Mouse (Mus musculus) midbrain, embryonic 14.5 days (tissue): ENCODE results near the gene Lgals7. TPM values are rescaled to one million over a fixed set of nuclear protein-coding genes. Genes with fewer than 3 reads are reported as not detected.

Experiments
- ATAC-seq: fragments of 200-750 bp; cut with Nextera tagmentation; 2 replicates; pipeline ENCODE4 v1.8.0; 2017; ENCODE audit warnings: moderate number of reproducible peaks, moderate library complexity; ENCODE audit not compliant: low FRiP score, low TSS enrichment
- DNase-seq: peaks from one replicate; pipeline ENCODE4 v3.0.0-alpha.2; 2015
- H3K27ac ChIP-seq: fragments of 300-500 bp; sonication (generic); replicated peaks from 2 replicates; pipeline ENCODE4 v1.5.1; 2014; ENCODE audit warnings: mild to moderate bottlenecking, low read depth, low read length, moderate library complexity
- H3K27me3 ChIP-seq: fragments of 300-500 bp; sonication (generic); 2 replicates; pipeline ENCODE4 v1.6.1; 2014; ENCODE audit warnings: low read length, control low read depth, mixed read lengths; ENCODE audit not compliant: control insufficient read depth, insufficient read depth
- H3K36me3 ChIP-seq: fragments of 300-500 bp; sonication (generic); 2 replicates; pipeline ENCODE4 v1.6.1; 2014; ENCODE audit warnings: low read length, control low read depth; ENCODE audit not compliant: control insufficient read depth, insufficient read depth
- H3K4me1 ChIP-seq: fragments of 300-500 bp; sonication (generic); 2 replicates; pipeline ENCODE4 v1.6.1; 2014; ENCODE audit warnings: mild to moderate bottlenecking, antibody characterized with exemption, low read length, control low read depth; ENCODE audit not compliant: control insufficient read depth, insufficient read depth
- H3K4me2 ChIP-seq: fragments of 300-500 bp; sonication (generic); 2 replicates; pipeline ENCODE4 v1.6.1; 2014; ENCODE audit warnings: mild to moderate bottlenecking, low read length, moderate library complexity
- H3K4me3 ChIP-seq: fragments of 300-500 bp; sonication (generic); replicated peaks from 2 replicates; pipeline ENCODE4 v1.5.1; 2014; ENCODE audit warnings: low read depth, low read length
- H3K9ac ChIP-seq: fragments of 300-500 bp; sonication (generic); replicated peaks from 2 replicates; pipeline ENCODE4 v1.6.1; 2014; ENCODE audit warnings: mild to moderate bottlenecking, low read length, moderate library complexity
- H3K9me3 ChIP-seq: fragments of 300-500 bp; sonication (generic); 2 replicates; pipeline ENCODE4 v1.6.1; 2016; ENCODE audit warnings: low read length, control low read depth, mixed read lengths; ENCODE audit not compliant: control insufficient read depth
- WGBS: fragments of 180-500 bp; shearing (Covaris S2); extraction: QIAGEN DNeasy Blood & Tissue Kit; methylation state at CpG from one replicate; pipeline ENCODE4 v1.1.7; 2014; 5-methylcytosine and 5-hydroxymethylcytosine counted together
- polyA plus RNA-seq: library from polyadenylated mRNA; unstranded; fragments of >200 nt; fragmentation: Nextera tagmentation; extraction: Ambion mirVana; gene quantifications from 2 replicates; pipeline ENCODE4 v1.2.1, GENCODE M21; 2014

Lgals7 gene
- polyA plus RNA-seq, 1 experiment from 2014 or later, result 7.9 TPM

DNA sequence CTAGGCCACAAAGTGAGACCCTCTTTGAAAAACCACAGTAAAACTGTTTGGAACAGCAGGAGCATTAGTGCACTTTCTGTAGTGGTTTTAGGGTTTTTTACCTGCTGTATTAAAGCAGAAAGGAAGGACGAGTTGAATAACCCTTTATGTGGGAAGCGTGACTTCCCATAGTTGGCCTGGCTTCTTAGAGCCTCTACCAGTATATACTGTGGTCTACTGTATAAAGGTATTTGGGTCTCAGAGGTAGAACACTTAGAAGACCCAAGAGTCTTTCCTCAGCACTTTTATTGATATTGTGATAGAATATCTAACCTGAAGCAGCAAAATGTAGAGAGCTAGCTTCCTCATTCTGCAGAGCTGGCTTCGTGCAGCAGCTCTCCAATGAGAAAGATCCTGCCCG lies 44.1 kb upstream of the Lgals7 start:
- DNase-seq (no peak), ATAC-seq (no peak)
- Histone ChIP-seq H3K36me3 (peaks cover 87% of the 10 kb centered on the region), H3K9ac (no peak overlapping the region), H3K4me3 (no peak overlapping the region), H3K4me1 (peaks cover 4% of the 10 kb centered on the region; the same call in 1 of the 2 replicates), H3K4me2 (no peak overlapping the region), H3K27me3 (no peaks in the 10 kb centered on the region), H3K27ac (no peak overlapping the region), H3K9me3 (no peaks in the 10 kb centered on the region)
- WGBS, result 75% methylated on average over 4 of the region's 4 CpGs

DNA sequence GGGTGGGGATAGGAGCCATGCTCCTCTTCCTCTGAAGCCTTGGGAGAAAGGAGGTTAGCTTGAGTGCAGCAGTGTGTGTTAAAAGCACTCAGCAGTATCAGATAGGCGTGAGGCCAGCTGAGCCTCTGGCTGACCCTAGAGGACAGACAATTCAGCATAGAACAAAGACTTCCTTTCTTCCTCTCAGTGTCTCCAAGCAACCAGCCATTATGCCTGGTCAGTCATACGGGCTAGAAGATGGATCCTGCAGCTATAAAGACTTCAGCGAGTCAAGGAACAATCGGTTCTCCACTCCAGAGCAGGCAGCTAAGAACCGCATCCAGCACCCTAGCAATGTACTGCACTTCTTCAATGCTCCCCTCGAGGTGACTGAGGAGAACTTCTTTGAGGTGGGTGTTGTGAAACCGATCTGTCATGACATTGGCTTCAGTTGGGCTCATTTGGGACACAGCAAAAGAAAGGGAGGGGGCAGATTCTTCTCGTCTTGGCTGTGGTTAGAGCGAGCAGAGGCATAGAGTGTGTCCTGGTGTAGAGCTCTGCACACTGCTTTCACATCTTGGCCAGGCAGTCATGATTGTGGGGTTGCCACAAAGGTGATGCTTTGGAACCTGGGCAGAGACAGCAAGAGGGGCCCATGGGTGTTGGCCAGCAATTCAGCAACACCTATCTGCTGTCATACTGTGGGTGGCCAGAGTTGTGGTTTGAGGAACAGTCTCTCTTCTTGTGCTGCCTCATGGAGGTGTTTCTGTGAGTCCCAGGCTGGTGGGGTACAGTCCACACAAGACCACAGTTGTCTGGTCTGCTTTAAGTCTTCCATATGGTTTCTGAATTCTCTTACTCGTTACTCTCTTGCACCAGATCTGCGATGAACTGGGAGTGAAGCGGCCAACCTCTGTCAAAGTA lies 43.0 kb upstream of the Lgals7 start:
- no peak overlapping the region for H3K9ac ChIP-seq
- WGBS, result 32% methylated on average over 12 of the region's 12 CpGs
- peaks cover 76% of the 10 kb centered on the region for H3K36me3 ChIP-seq
- H3K27ac ChIP-seq, result peak overlapping the region; percentile 49
- ATAC-seq (no peak), DNase-seq (no peak)
- no peaks in the 10 kb centered on the region for H3K27me3 ChIP-seq
- H3K4me1 ChIP-seq, result peaks cover 9% of the 10 kb centered on the region
- H3K9me3 ChIP-seq, result no peaks in the 10 kb centered on the region
- no peak overlapping the region for H3K4me2 ChIP-seq
- no peak overlapping the region for H3K4me3 ChIP-seq

GRCm38 (mm10) chr7:28821261-28821831 lies 42.3 kb upstream of the Lgals7 start:
- Histone ChIP-seq H3K4me3 (no peak overlapping the region), H3K4me1 (peaks cover 14% of the 10 kb centered on the region), H3K9ac (no peak overlapping the region), H3K27me3 (no peaks in the 10 kb centered on the region), H3K27ac (no peak overlapping the region; the same call in 1 of the 2 replicates), H3K9me3 (no peaks in the 10 kb centered on the region), H3K4me2 (no peak overlapping the region), H3K36me3 (peaks cover 69% of the 10 kb centered on the region)
- 67% methylated on average over 10 of the region's 10 CpGs for WGBS
- no peak for ATAC-seq
- DNase-seq, result no peak

GRCm38 (mm10) chr7:28822556-28822955 lies 41.1 kb upstream of the Lgals7 start:
- H3K9me3 ChIP-seq, result no peaks in the 10 kb centered on the region

GRCm38 (mm10) chr7:28822993-28823903 lies 40.4 kb upstream of the Lgals7 start:
- H3K9me3 ChIP-seq, result no peaks in the 10 kb centered on the region
- no peak overlapping the region for H3K4me2 ChIP-seq
- no peak overlapping the region for H3K9ac ChIP-seq
- peaks cover 51% of the 10 kb centered on the region for H3K36me3 ChIP-seq
- no peak overlapping the region for H3K27ac ChIP-seq
- H3K4me3 ChIP-seq, result no peak overlapping the region
- ATAC-seq (no peak), DNase-seq (no peak)
- H3K4me1 ChIP-seq, result peaks cover 11% of the 10 kb centered on the region
- no peaks in the 10 kb centered on the region for H3K27me3 ChIP-seq
- 58% methylated on average over 10 of the region's 10 CpGs for WGBS

More at GRCm38 (mm10) chr7:28822556-28822955, 41.1 kb upstream of the Lgals7 start:
- no peak for ATAC-seq
- no peak overlapping the region for H3K4me2 ChIP-seq
- H3K4me1 ChIP-seq, result peaks cover 11% of the 10 kb centered on the region
- DNase-seq, result no peak
- no peak overlapping the region for H3K9ac ChIP-seq
- 56% methylated on average over 1 of the region's 1 CpGs for WGBS
- peaks cover 57% of the 10 kb centered on the region for H3K36me3 ChIP-seq
- H3K27me3 ChIP-seq, result no peaks in the 10 kb centered on the region
- no peak overlapping the region for H3K4me3 ChIP-seq
- no peak overlapping the region for H3K27ac ChIP-seq

GRCm38 (mm10) chr7:28823932-28824331 lies 39.7 kb upstream of the Lgals7 start:
- no peaks in the 10 kb centered on the region for H3K9me3 ChIP-seq
- ATAC-seq, result no peak
- no peak overlapping the region for H3K9ac ChIP-seq
- H3K4me2 ChIP-seq, result no peak overlapping the region
- H3K4me1 ChIP-seq, result peaks cover 11% of the 10 kb centered on the region
- H3K36me3 ChIP-seq, result peaks cover 44% of the 10 kb centered on the region
- 0 out of 2 replicates have a peak overlapping the region, but pooled peaks have one; percentile 74 for H3K27ac ChIP-seq
- WGBS, result 55% methylated on average over 2 of the region's 2 CpGs
- H3K4me3 ChIP-seq, result no peak overlapping the region
- no peak for DNase-seq
- H3K27me3 ChIP-seq, result no peaks in the 10 kb centered on the region

DNA sequence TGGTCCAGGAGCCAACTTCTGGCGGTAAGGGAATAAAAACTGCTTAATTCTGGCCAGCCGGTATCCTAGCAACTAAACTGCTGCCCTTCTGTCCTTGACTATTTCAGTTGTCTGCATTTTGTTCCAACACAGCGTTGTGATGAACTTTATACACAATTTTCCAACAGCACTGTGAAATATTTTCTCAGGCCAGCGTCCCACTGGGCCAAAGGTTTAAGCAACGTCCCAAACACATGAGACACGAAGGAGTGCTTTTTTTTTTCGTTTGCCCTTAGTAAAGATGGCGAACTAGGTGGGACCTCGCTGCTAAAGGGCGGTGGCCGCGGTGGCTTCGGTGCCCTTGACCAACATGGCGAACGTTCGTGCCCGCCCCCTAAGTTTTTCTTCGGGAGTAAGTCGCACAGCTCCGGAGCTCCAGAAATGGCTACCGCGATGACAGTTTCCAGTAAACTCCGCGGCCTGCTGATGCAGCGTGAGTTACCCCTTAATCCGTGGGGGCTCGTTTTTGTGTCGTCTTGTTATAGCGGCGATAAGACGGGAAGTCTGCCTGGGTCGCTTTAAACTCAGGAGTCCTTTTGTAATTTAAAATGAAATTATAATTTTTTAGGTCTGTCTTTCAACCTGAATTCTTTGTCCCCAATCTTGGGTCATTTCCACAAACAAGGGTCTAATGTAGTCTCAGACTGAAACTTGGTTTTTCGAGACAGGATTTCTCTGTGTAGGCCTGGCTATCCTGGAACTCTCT lies 38.5 kb upstream of the Lgals7 start, which contains the start of gene Ech1:
TSS of gene Ech1 (plus strand) at position 277 of the 745 bp plus-strand sequence.
- DNase-seq, result peak; percentile 96
- H3K4me2 ChIP-seq, result peak within 1 kb of the TSS; percentile 65
- 3% methylated on average over 33 of the region's 33 CpGs for WGBS
- no peaks in the 10 kb centered on the region for H3K9me3 ChIP-seq
- peak within 1 kb of the TSS; percentile 41 for H3K9ac ChIP-seq
- H3K27me3 ChIP-seq, result no peaks in the 10 kb centered on the region
- peak within 1 kb of the TSS; percentile 74 for H3K27ac ChIP-seq
- H3K4me3 ChIP-seq, result peak within 1 kb of the TSS; percentile 45
- H3K36me3 ChIP-seq, result peaks cover 37% of the 10 kb centered on the region
- H3K4me1 ChIP-seq, result peaks cover 11% of the 10 kb centered on the region
- ATAC-seq, result peak; percentile 76; the same call in 1 of the 2 replicates
